Mouse (Mus musculus) CH12.LX (cell line): Measurements from ENCODE around the gene Srgap3. TPM values are rescaled to one million over a fixed set of nuclear protein-coding genes. Genes with fewer than 3 reads are reported as not detected.

Source experiments
- DNase-seq: peaks from one replicate; pipeline ENCODE4 v3.0.0-alpha.2; 2013; ENCODE audit errors: extremely low read depth
- H3K27ac ChIP-seq: 2 replicates; pipeline ENCODE4 v1.5.1; 2012; ENCODE audit warnings: low read depth, mild to moderate bottlenecking, control low read depth, moderate library complexity; ENCODE audit not compliant: insufficient read depth
- H3K27me3 ChIP-seq: replicated peaks from 2 replicates; pipeline ENCODE3; 2012; ENCODE audit warnings: inconsistent platforms
- H3K36me3 ChIP-seq, 2 experiments: replicated peaks in 1 of 2; 2 replicates each; pipeline versions ENCODE3 to v1.6.1; 2012; ENCODE audit warnings: inconsistent platforms in 1 of 2, low read length in 1 of 2, mild to moderate bottlenecking in 1 of 2, mixed read lengths in 1 of 2, moderate library complexity in 1 of 2; ENCODE audit not compliant: control insufficient read depth in 1 of 2, insufficient read depth in 1 of 2
- H3K4me1 ChIP-seq, 2 experiments: 2 replicates each; pipeline ENCODE4 v1.6.1; 2012; ENCODE audit warnings: inconsistent platforms in 1 of 2, moderate library complexity in 1 of 2; ENCODE audit not compliant: insufficient read depth in 2 of 2, control insufficient read depth in 1 of 2
- H3K4me2 ChIP-seq: 2 replicates; pipeline ENCODE4 v1.6.1; 2012; ENCODE audit warnings: low read depth, mild to moderate bottlenecking, control low read depth; ENCODE audit not compliant: poor library complexity, insufficient read depth, severe bottlenecking
- H3K4me3 ChIP-seq, 3 experiments: fragments of 150-350 bp in 1 of 3; sonication (generic) in 1 of 3; replicated peaks in 1 of 3; 2 replicates each; pipeline versions ENCODE3 to v1.5.1; 2011 to 2012; ENCODE audit warnings: low read depth in 2 of 3, low read length in 2 of 3, mild to moderate bottlenecking in 2 of 3, moderate library complexity in 2 of 3, control low read depth in 1 of 3, improper control_type of control experiment in 1 of 3, inconsistent platforms in 1 of 3, mixed read lengths in 1 of 3; ENCODE audit not compliant: poor library complexity in 1 of 3
- H3K79me2 ChIP-seq: replicated peaks from 2 replicates; pipeline ENCODE4 v1.6.1; 2012; ENCODE audit warnings: mild to moderate bottlenecking, moderate library complexity; ENCODE audit not compliant: control insufficient read depth, poor library complexity, insufficient read depth, severe bottlenecking; ENCODE audit errors: extremely low read depth
- H3K9ac ChIP-seq: 2 replicates; pipeline ENCODE4 v1.6.1; 2012; ENCODE audit warnings: low read depth, mild to moderate bottlenecking, control low read depth, moderate library complexity; ENCODE audit not compliant: insufficient read depth
- H3K9me3 ChIP-seq: replicated peaks from 2 replicates; pipeline ENCODE3; 2012; ENCODE audit warnings: low read length, inconsistent platforms, mixed read lengths
- BHLHE40 ChIP-seq: IDR thresholded peaks from 2 replicates; pipeline ENCODE4 v1.6.1; 2011; ENCODE audit warnings: mild to moderate bottlenecking, low read depth, low read length, improper control_type of control experiment
- CHD1 ChIP-seq: IDR thresholded peaks from 2 replicates; pipeline ENCODE4 v1.6.1; 2012; ENCODE audit warnings: low read depth, low read length, improper control_type of control experiment, inconsistent platforms
- CHD2 ChIP-seq: IDR thresholded peaks from 2 replicates; pipeline ENCODE4 v1.6.1; 2011; ENCODE audit warnings: low read length, improper control_type of control experiment
- E2F4 ChIP-seq: IDR thresholded peaks from 2 replicates; pipeline ENCODE4 v1.6.1; 2011; ENCODE audit warnings: low read depth, low read length, improper control_type of control experiment; ENCODE audit not compliant: insufficient replicate concordance
- EP300 ChIP-seq: IDR thresholded peaks from 2 replicates; pipeline ENCODE4 v1.6.1; 2011; ENCODE audit warnings: low read length, improper control_type of control experiment
- ETS1 ChIP-seq: conservative IDR thresholded peaks from 2 replicates; pipeline ENCODE4 v1.6.1; 2012; ENCODE audit warnings: low read depth, mild to moderate bottlenecking, inconsistent platforms, low read length, improper control_type of control experiment, moderate library complexity
- HCFC1 ChIP-seq: IDR thresholded peaks from 2 replicates; pipeline ENCODE4 v1.6.1; 2012; ENCODE audit warnings: low read depth, mild to moderate bottlenecking, inconsistent platforms, low read length, improper control_type of control experiment
- JUN ChIP-seq: IDR thresholded peaks from 2 replicates; pipeline ENCODE4 v1.6.1; 2011; ENCODE audit warnings: low read depth, mild to moderate bottlenecking, low read length, improper control_type of control experiment, moderate library complexity; ENCODE audit not compliant: insufficient read depth
- MAFK ChIP-seq: IDR thresholded peaks from 2 replicates; pipeline ENCODE4 v1.6.1; 2011; ENCODE audit warnings: low read length, improper control_type of control experiment; ENCODE audit not compliant: insufficient replicate concordance
- MAX ChIP-seq: IDR thresholded peaks from 2 replicates; pipeline ENCODE4 v1.6.1; 2011; ENCODE audit warnings: low read length, improper control_type of control experiment
- MEF2A ChIP-seq: IDR thresholded peaks from 2 replicates; pipeline ENCODE4 v1.6.1; 2014; ENCODE audit warnings: low read depth, mild to moderate bottlenecking, inconsistent platforms, low read length, improper control_type of control experiment, borderline replicate concordance
- MYC ChIP-seq: IDR thresholded peaks from 2 replicates; pipeline ENCODE4 v1.6.1; 2011; ENCODE audit warnings: low read depth, mild to moderate bottlenecking, improper control_type of control experiment, low read length
- PAX5 ChIP-seq: IDR thresholded peaks from 2 replicates; pipeline ENCODE4 v1.6.1; 2012; ENCODE audit warnings: low read length, inconsistent platforms, mixed read lengths
- RAD21 ChIP-seq: IDR thresholded peaks from 2 replicates; pipeline ENCODE4 v1.6.1; 2011; ENCODE audit warnings: low read depth, mild to moderate bottlenecking, low read length, improper control_type of control experiment, moderate library complexity
- SIN3A ChIP-seq: IDR thresholded peaks from 2 replicates; pipeline ENCODE4 v1.6.1; 2012; ENCODE audit warnings: low read length, improper control_type of control experiment, inconsistent platforms
- UBTF ChIP-seq: IDR thresholded peaks from 2 replicates; pipeline ENCODE4 v1.6.1; 2012; ENCODE audit warnings: low read depth, mild to moderate bottlenecking, inconsistent platforms, low read length, improper control_type of control experiment, moderate library complexity
- USF1 ChIP-seq: IDR thresholded peaks from 2 replicates; pipeline ENCODE4 v1.6.1; 2014; ENCODE audit warnings: low read depth, mild to moderate bottlenecking, inconsistent platforms, low read length, improper control_type of control experiment
- USF2 ChIP-seq: conservative IDR thresholded peaks from 2 replicates; pipeline ENCODE4 v1.6.1; 2011; ENCODE audit warnings: low read depth, low read length, improper control_type of control experiment
- ZC3H11A ChIP-seq: IDR thresholded peaks from 2 replicates; pipeline ENCODE4 v1.6.1; 2012; ENCODE audit warnings: low read depth, mild to moderate bottlenecking, inconsistent platforms, low read length, improper control_type of control experiment
- ZNF384 ChIP-seq: IDR thresholded peaks from 2 replicates; pipeline ENCODE4 v1.6.1; 2012; ENCODE audit warnings: low read depth, low read length, improper control_type of control experiment, inconsistent platforms
- dilution Hi-C: fragments of 300-500 bp; cut with MboI; formaldehyde crosslinking; loops from 2 replicates; pipeline ENCODE4 v1.14.3; 2020; ENCODE audit warnings: low sequenced_read_pairs; ENCODE audit not compliant: extremely low pct_unique_long_range_greater_than_20kb, extremely low pct_ligation_motif_present
- in situ Hi-C: fragments of 300-500 bp; cut with MboI; formaldehyde crosslinking; loops from 3 replicates; pipeline ENCODE4 v1.14.3; 2019; ENCODE audit warnings: low sequenced_read_pairs, low pct_ligation_motif_present, low pct_unique_long_range_greater_than_20kb, mixed read lengths
- polyA plus RNA-seq: library from polyadenylated mRNA; unstranded; fragments of >175 nt; gene quantifications from 2 replicates; pipeline ENCODE4 v1.2.1, GENCODE M21; 2012; ENCODE audit warnings: low read depth; ENCODE audit not compliant: insufficient read length
- total RNA-seq, 2 experiments: library from RNA; depleted of rRNA; stranded (reverse); fragments of 300-350 nt in 1 of 2; fragments of >200 nt in 1 of 2; gene quantifications; 2 replicates each; pipeline ENCODE4 v1.2.3; 2012 to 2014

Srgap3 gene
- total and polyA plus RNA-seq, 3 experiments = 1.5 to 4.5 (median 2.1) TPM

DNA sequence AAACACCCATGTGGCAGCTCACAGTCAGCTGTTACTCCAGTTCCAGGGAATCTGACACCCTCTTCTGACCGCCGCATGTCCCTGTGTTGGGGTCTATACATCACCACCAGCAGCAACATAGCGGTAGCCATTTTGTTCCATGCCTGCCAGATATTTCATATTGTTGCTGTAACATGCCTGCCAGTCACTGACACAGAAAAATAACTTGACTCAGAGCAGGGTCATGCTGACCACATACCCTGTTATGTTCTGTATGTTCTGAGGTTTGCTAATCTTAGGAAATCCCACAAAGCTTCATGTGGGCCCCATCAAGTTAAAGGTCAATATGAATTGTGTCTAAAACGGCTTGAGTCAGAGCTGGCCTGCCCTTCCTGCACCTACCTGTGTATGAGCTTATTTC is 30.2 kb upstream of the Srgap3 start:
- no peaks in the 10 kb centered on the region for H3K27me3 ChIP-seq
- no peak for TF ChIP-seq CHD1
- no peak for TF ChIP-seq ZNF384
- no peak for TF ChIP-seq PAX5
- TF ChIP-seq SIN3A = no peak
- no peak for TF ChIP-seq MAFK
- TF ChIP-seq HCFC1 = no peak
- TF ChIP-seq USF1 = no peak
- TF ChIP-seq MAX = no peak
- TF ChIP-seq JUN = no peak
- TF ChIP-seq UBTF = no peak
- TF ChIP-seq ZC3H11A = no peak
- no peak for TF ChIP-seq MEF2A
- dilution Hi-C loops = no loop called here
- no peaks in the 10 kb centered on the region for H3K36me3 ChIP-seq
- no peaks in the 10 kb centered on the region for H3K9me3 ChIP-seq
- H3K79me2 ChIP-seq = no peaks in the 10 kb centered on the region
- H3K27ac ChIP-seq = no peak overlapping the region
- no peak overlapping the region for H3K9ac ChIP-seq
- H3K4me2 ChIP-seq = no peak overlapping the region
- DNase-seq = no peak
- H3K4me3 ChIP-seq = no peak overlapping the region
- in situ Hi-C loops = no loop called here
- H3K4me1 ChIP-seq = no peaks in the 10 kb centered on the region

DNA sequence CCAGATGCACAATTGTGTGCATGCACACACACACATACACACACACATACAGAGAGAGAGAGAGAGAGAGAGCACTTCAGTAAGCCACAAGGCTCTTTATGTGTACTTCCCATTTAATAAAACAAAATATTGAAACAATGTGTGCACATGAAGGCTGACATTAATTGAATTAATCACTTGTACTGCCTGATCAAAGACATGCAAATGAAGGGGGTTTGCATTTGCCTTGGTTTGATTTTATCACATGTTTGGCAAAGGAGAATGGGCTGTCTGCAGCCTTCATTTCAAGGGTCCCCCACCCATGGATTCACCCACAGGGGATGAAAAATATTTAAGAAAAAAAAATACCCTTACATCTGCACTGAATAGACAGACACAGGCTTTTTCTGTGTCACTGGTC is 29.5 kb upstream of the Srgap3 start:
- H3K27ac ChIP-seq = no peak overlapping the region
- in situ Hi-C loops = no loop called here

DNA sequence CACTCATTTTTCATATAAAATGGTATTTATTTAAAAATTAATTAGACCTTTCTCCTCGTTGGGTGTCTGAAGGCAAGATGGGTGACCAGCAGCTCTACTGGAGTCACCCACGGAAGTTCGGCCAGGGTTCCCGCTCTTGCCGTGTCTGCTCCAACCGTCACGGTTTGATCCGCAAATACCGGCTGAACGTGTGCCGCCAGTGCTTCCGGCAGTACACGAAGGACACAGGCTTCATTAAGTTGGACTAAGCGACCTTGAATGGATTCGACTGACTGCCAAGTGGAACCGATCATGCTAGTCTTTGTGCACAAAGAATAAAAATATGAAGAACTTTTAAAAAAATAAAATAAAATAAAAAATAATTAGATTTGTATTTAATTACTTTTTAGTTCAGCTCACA is 29.1 kb upstream of the Srgap3 start:
- H3K27me3 ChIP-seq = no peaks in the 10 kb centered on the region
- no peaks in the 10 kb centered on the region for H3K79me2 ChIP-seq
- no peak overlapping the region for H3K4me3 ChIP-seq
- H3K36me3 ChIP-seq = no peaks in the 10 kb centered on the region
- no peak overlapping the region for H3K27ac ChIP-seq
- dilution Hi-C loops = no loop called here
- no peak for TF ChIP-seq UBTF
- TF ChIP-seq CHD2 = no peak
- TF ChIP-seq CHD1 = no peak
- TF ChIP-seq MYC = no peak
- TF ChIP-seq EP300 = no peak
- no peak for TF ChIP-seq MEF2A
- no peak for TF ChIP-seq SIN3A
- TF ChIP-seq RAD21 = no peak
- no peak for TF ChIP-seq BHLHE40
- TF ChIP-seq PAX5 = no peak
- TF ChIP-seq ETS1 = no peak
- no peak for TF ChIP-seq USF2
- no peak for TF ChIP-seq E2F4
- no peak overlapping the region for H3K9ac ChIP-seq
- H3K4me2 ChIP-seq = no peak overlapping the region
- in situ Hi-C loops = no loop called here
- no peaks in the 10 kb centered on the region for H3K4me1 ChIP-seq
- no peak for DNase-seq
- no peaks in the 10 kb centered on the region for H3K9me3 ChIP-seq

More for the DNA sequence above, 29.5 kb upstream of the Srgap3 start:
- no peak for DNase-seq
- H3K27me3 ChIP-seq = no peaks in the 10 kb centered on the region
- no peak overlapping the region for H3K9ac ChIP-seq
- dilution Hi-C loops = no loop called here
- H3K4me1 ChIP-seq = no peaks in the 10 kb centered on the region
- no peaks in the 10 kb centered on the region for H3K36me3 ChIP-seq
- no peaks in the 10 kb centered on the region for H3K79me2 ChIP-seq
- TF ChIP-seq MAX = no peak
- no peak overlapping the region for H3K4me3 ChIP-seq
- H3K9me3 ChIP-seq = no peaks in the 10 kb centered on the region
- H3K4me2 ChIP-seq = no peak overlapping the region
